17 mouse cellular contexts compared by ENCODE assay signal in genomic region chr1:64975346-64975745, GRCm38 (mm10). TPM values are rescaled to one million over a fixed set of nuclear protein-coding genes. Genes with fewer than 3 reads are reported as not detected.
DNase-seq lines count a peak whose midpoint lies in the region; ATAC-seq and TF ChIP-seq lines count a peak whose summit lies in the region.
"Had no signal": no experiment of that assay in that cellular context is flagged by ENCODE, and none has a peak within 500 bp of the region (broad histone marks: within the 10 kb centered on the region; RNA-seq: fewer than 3 reads in every experiment).

No protein-coding gene starts in this region.

- no peak for TF ChIP-seq CTCF in hindbrain, postnatal 0 days (IDR thresholded peaks at IDR 0.05; ENCODE audit: low read depth)
- no peak for TF ChIP-seq CTCF in liver, postnatal 0 days (IDR thresholded peaks at IDR 0.05; ENCODE audit: low read depth)

- peaks cover 6% of the 10 kb centered on the region for H3K4me1 ChIP-seq in forebrain, embryonic 14.5 days (ENCODE audit: control insufficient read depth, insufficient read depth, low read length)
- no peaks in the 10 kb centered on the region for H3K4me1 ChIP-seq in hindbrain, postnatal 0 days (ENCODE audit: insufficient read depth, low read length)
- H3K4me1 ChIP-seq in liver, postnatal 0 days (ENCODE audit: insufficient read depth) = no peaks in the 10 kb centered on the region

- H3K4me3 ChIP-seq in forebrain, embryonic 14.5 days (ENCODE audit: low read depth, low read length) = no peak overlapping the region
- H3K4me3 ChIP-seq in hindbrain, postnatal 0 days (ENCODE audit: low read length) = no peak overlapping the region
- H3K4me3 ChIP-seq in liver, postnatal 0 days (ENCODE audit: low read depth, low read length) = no peak overlapping the region

- H3K4me2 ChIP-seq in forebrain, embryonic 14.5 days (ENCODE audit: low read length) = peak overlapping the region; percentile 26
- H3K4me2 ChIP-seq in hindbrain, postnatal 0 days (ENCODE audit: low read depth, low read length) = no peak overlapping the region
- H3K4me2 ChIP-seq in liver, postnatal 0 days (ENCODE audit: low read depth, low read length) = no peak overlapping the region

- H3K9me3 ChIP-seq in forebrain, embryonic 14.5 days (replicated peaks; ENCODE audit: control insufficient read depth, low read length) = no peaks in the 10 kb centered on the region
- H3K9me3 ChIP-seq in hindbrain, postnatal 0 days (ENCODE audit: low read length) = no peaks in the 10 kb centered on the region
- no peaks in the 10 kb centered on the region for H3K9me3 ChIP-seq in liver, postnatal 0 days (ENCODE audit: low read length)
- H3K9me3 ChIP-seq: G1E had no signal

- intact Hi-C loops in heart, postnatal 14 days (cut with DNase I) = no loop called here

- ATAC-seq in forebrain, embryonic 14.5 days = peak; percentile 88
- no peak for ATAC-seq in hindbrain, postnatal 0 days
- no peak for ATAC-seq in liver, postnatal 0 days

- peak; percentile 24 for DNase-seq in embryo, embryonic 10 days (ENCODE audit: low spot score)
- DNase-seq in forebrain, embryonic 14.5 days (ENCODE audit: low spot score) = peak; percentile 81
- peak; percentile 35 for DNase-seq in hindbrain, postnatal 0 days (ENCODE audit: low spot score)
- DNase-seq in neural tube, embryonic 10.5 days (ENCODE audit: extremely low spot score, low spot score) = peak; percentile 20
- no peak for DNase-seq in liver, postnatal 0 days
- DNase-seq in ovary, postnatal 10 days (ENCODE audit: low spot score) = no peak
- DNase-seq in heart, postnatal 14 days = no peak
- DNase-seq in cerebellum, postnatal 25 days = no peak
- DNase-seq: cerebellum, adult 9-11 months; gastrocnemius, postnatal 36 days; heart, postnatal 36 days; kidney, adult 9 months; lung, adult 18-20 months had no signal

- no peaks in the 10 kb centered on the region for H3K36me3 ChIP-seq in forebrain, embryonic 14.5 days (ENCODE audit: control insufficient read depth, insufficient read depth, low read length)
- no peaks in the 10 kb centered on the region for H3K36me3 ChIP-seq in hindbrain, postnatal 0 days (ENCODE audit: insufficient read depth, low read length)
- H3K36me3 ChIP-seq in liver, postnatal 0 days (replicated peaks; ENCODE audit: insufficient read depth, low read length) = no peaks in the 10 kb centered on the region
- H3K36me3 ChIP-seq: G1E had no signal

- peaks cover 36% of the 10 kb centered on the region for H3K27me3 ChIP-seq in forebrain, embryonic 14.5 days (replicated peaks; ENCODE audit: control insufficient read depth, insufficient read depth, low read length)
- H3K27me3 ChIP-seq in hindbrain, postnatal 0 days (ENCODE audit: insufficient read depth, low read length) = no peaks in the 10 kb centered on the region
- H3K27me3 ChIP-seq in liver, postnatal 0 days (ENCODE audit: insufficient read depth, low read length) = no peaks in the 10 kb centered on the region

- peak overlapping the region; percentile 2; the same call in 1 of the 2 replicates for H3K9ac ChIP-seq in forebrain, embryonic 14.5 days (ENCODE audit: low read length)
- no peak overlapping the region for H3K9ac ChIP-seq in hindbrain, postnatal 0 days (replicated peaks; ENCODE audit: low read length)
- H3K9ac ChIP-seq in liver, postnatal 0 days (replicated peaks) = no peak overlapping the region

- no peak overlapping the region for H3K27ac ChIP-seq in forebrain, embryonic 14.5 days (ENCODE audit: low read depth, low read length)
- no peak overlapping the region for H3K27ac ChIP-seq in hindbrain, postnatal 0 days
- H3K27ac ChIP-seq in liver, postnatal 0 days (ENCODE audit: low read depth) = no peak overlapping the region

- no peak for TF ChIP-seq EP300 in liver, postnatal 0 days (IDR thresholded peaks at IDR 0.05; ENCODE audit: low read depth)

- WGBS in forebrain, embryonic 14.5 days = 2% methylated on average over 7 of the region's 7 CpGs
- 18% methylated on average over 7 of the region's 7 CpGs for WGBS in hindbrain, postnatal 0 days
- WGBS in liver, postnatal 0 days (ENCODE audit: insufficient replicate concordance) = 56% methylated on average over 7 of the region's 7 CpGs

RNA-seq across cellular contexts. Expression of gene Plekhm3, which starts 18.7 kb away (rescaled TPM):
- polyA plus RNA-seq in forebrain, embryonic 14.5 days (2014; fragmentation: Nextera tagmentation; extraction: Ambion mirVana) = 4.8 and 7.9 TPM in 2 replicates
- total RNA-seq in hindbrain, postnatal 0 days (2014; rRNA removed) = 12.4 and 22.4 TPM in 2 replicates
- 4.7 and 6.1 TPM in 2 replicates for polyA plus RNA-seq in hindbrain, postnatal 0 days (2015; fragmentation: Nextera tagmentation; extraction: Ambion mirVana)
- 1.1 and 1.4 TPM in 2 replicates for polyA plus RNA-seq in liver, postnatal 0 days (2015; fragmentation: Nextera tagmentation; extraction: Ambion mirVana)
- 10 to 100 TPM in 1 of 2 experiments, 1 to 10 TPM in 1; 6.8 to 10.8 TPM for total RNA-seq in heart, postnatal 14 days (2021)

RNA-seq across cellular contexts. Expression of gene Akr1cl, which starts 57.2 kb away (rescaled TPM):
- polyA plus RNA-seq in forebrain, embryonic 14.5 days (2014; fragmentation: Nextera tagmentation; extraction: Ambion mirVana) = not detected in 2 replicates
- not detected in 2 replicates for total RNA-seq in hindbrain, postnatal 0 days (2014; rRNA removed)
- polyA plus RNA-seq in hindbrain, postnatal 0 days (2015; fragmentation: Nextera tagmentation; extraction: Ambion mirVana) = 0.10 and 0.13 TPM in 2 replicates
- polyA plus RNA-seq in liver, postnatal 0 days (2015; fragmentation: Nextera tagmentation; extraction: Ambion mirVana) = not detected in 2 replicates
- under 1 TPM in 1 of 2 experiments, not detected in 1; 0.29 TPM for total RNA-seq in heart, postnatal 14 days (2021)
- total RNA-seq: gastrocnemius, postnatal 36 days; heart, postnatal 36 days; layer of hippocampus, adult 18-20 months; left cerebral cortex, postnatal 36 days; megakaryocyte-erythroid progenitor cell, adult 5-6 weeks had no signal
- polyA plus RNA-seq: G1E had no signal

Comparison
In these comparisons a context has a peak if more than half of its experiments do, and no peak if none do; other contexts are left out.
1. DNase-seq: peak in embryo, embryonic 10 days (single experiment), forebrain, embryonic 14.5 days (single experiment), hindbrain, postnatal 0 days (single experiment) and neural tube, embryonic 10.5 days (single experiment); none in liver, postnatal 0 days (single experiment), ovary, postnatal 10 days (single experiment), heart, postnatal 14 days (0 of 2) and cerebellum, postnatal 25 days (0 of 2).